Mouse (Mus musculus) forebrain, embryonic 12.5 days (tissue): ENCODE data around the gene Pcsk7. TPM values are rescaled to one million over a fixed set of nuclear protein-coding genes. Genes with fewer than 3 reads are reported as not detected.

Experiments used
- ATAC-seq: fragments of 200-750 bp; cut with Nextera tagmentation; 2 replicates; pipeline ENCODE4 v1.8.0; 2017; ENCODE audit warnings: moderate TSS enrichment; ENCODE audit not compliant: low FRiP score
- H3K27ac ChIP-seq: fragments of 300-500 bp; sonication (generic); 2 replicates; pipeline ENCODE4 v1.5.1; 2016; ENCODE audit warnings: mild to moderate bottlenecking
- H3K27me3 ChIP-seq: fragments of 300-500 bp; sonication (generic); 2 replicates; pipeline ENCODE4 v1.6.1; 2016; ENCODE audit warnings: mild to moderate bottlenecking
- H3K36me3 ChIP-seq: fragments of 300-500 bp; sonication (generic); replicated peaks from 2 replicates; pipeline ENCODE4 v1.6.1; 2016; ENCODE audit warnings: mild to moderate bottlenecking
- H3K4me1 ChIP-seq: fragments of 300-500 bp; sonication (generic); 2 replicates; pipeline ENCODE4 v1.6.1; 2016
- H3K4me2 ChIP-seq: fragments of 300-500 bp; sonication (generic); 2 replicates; pipeline ENCODE4 v1.6.1; 2016; ENCODE audit warnings: mild to moderate bottlenecking, moderate library complexity
- H3K4me3 ChIP-seq: fragments of 300-500 bp; sonication (generic); replicated peaks from 2 replicates; pipeline ENCODE4 v1.5.1; 2016; ENCODE audit warnings: mild to moderate bottlenecking
- H3K9ac ChIP-seq: fragments of 300-500 bp; sonication (generic); 2 replicates; pipeline ENCODE4 v1.6.1; 2016; ENCODE audit warnings: mild to moderate bottlenecking
- H3K9me3 ChIP-seq: fragments of 300-500 bp; sonication (generic); 2 replicates; pipeline ENCODE4 v1.6.1; 2016
- WGBS: fragments of 180-500 bp; shearing (Covaris S2); methylation state at CpG from one replicate; pipeline ENCODE4 v1.1.7; 2016; 5-methylcytosine and 5-hydroxymethylcytosine counted together
- polyA plus RNA-seq: library from polyadenylated mRNA; unstranded; fragments of >200 nt; fragmentation: Nextera tagmentation; extraction: Ambion mirVana; gene quantifications from 2 replicates; pipeline ENCODE4 v1.2.1, GENCODE M21; 2016

Pcsk7 gene
- polyA plus RNA-seq, 1 experiment from 2014 or later = 21.7 TPM

- WGBS = 95% methylated on average over 16 of the region's 16 CpGs
- Histone ChIP-seq H3K4me2 (no peak overlapping the region), H3K4me1 (no peaks in the 10 kb centered on the region), H3K27ac (no peak overlapping the region), H3K27me3 (no peaks in the 10 kb centered on the region), H3K9ac (no peak overlapping the region), H3K36me3 (peaks cover 85% of the 10 kb centered on the region), H3K9me3 (no peaks in the 10 kb centered on the region), H3K4me3 (no peak overlapping the region)
- ATAC-seq = no peak
These were observed 36.2 kb downstream of the Pcsk7 start for GRCm38 (mm10) chr9:45942464-45942863.

- ATAC-seq = no peak
- Histone ChIP-seq H3K36me3 (peaks cover 88% of the 10 kb centered on the region), H3K9ac (no peak overlapping the region), H3K9me3 (no peaks in the 10 kb centered on the region), H3K4me2 (no peak overlapping the region), H3K27me3 (no peaks in the 10 kb centered on the region), H3K4me1 (no peaks in the 10 kb centered on the region), H3K27ac (no peak overlapping the region), H3K4me3 (no peak overlapping the region)
- 87% methylated on average over 8 of the region's 8 CpGs for WGBS
These were observed 36.6 kb downstream of the Pcsk7 start for GRCm38 (mm10) chr9:45942916-45943315.

GRCm38 (mm10) chr9:45943628-45944505 lies 37.6 kb downstream of the Pcsk7 start:
- H3K4me1 ChIP-seq = no peaks in the 10 kb centered on the region
- H3K27me3 ChIP-seq = no peaks in the 10 kb centered on the region
- 88% methylated on average over 8 of the region's 8 CpGs for WGBS
- no peaks in the 10 kb centered on the region for H3K9me3 ChIP-seq
- no peak for ATAC-seq
- peaks cover 87% of the 10 kb centered on the region for H3K36me3 ChIP-seq
- H3K27ac ChIP-seq = no peak overlapping the region
- H3K9ac ChIP-seq = no peak overlapping the region
- no peak overlapping the region for H3K4me2 ChIP-seq
- H3K4me3 ChIP-seq = no peak overlapping the region

- H3K9ac ChIP-seq = no peak overlapping the region
- H3K4me3 ChIP-seq = no peak overlapping the region
- no peak for ATAC-seq
- H3K27ac ChIP-seq = no peak overlapping the region
- H3K4me1 ChIP-seq = no peaks in the 10 kb centered on the region
- no peaks in the 10 kb centered on the region for H3K27me3 ChIP-seq
- 90% methylated on average over 13 of the region's 13 CpGs for WGBS
- H3K9me3 ChIP-seq = no peaks in the 10 kb centered on the region
- H3K4me2 ChIP-seq = no peak overlapping the region
- H3K36me3 ChIP-seq = peaks cover 87% of the 10 kb centered on the region
These were observed 38.5 kb downstream of the Pcsk7 start for GRCm38 (mm10) chr9:45944506-45945400.

GRCm38 (mm10) chr9:45945721-45946120 lies 39.4 kb downstream of the Pcsk7 start:
- no peak for ATAC-seq
- Histone ChIP-seq H3K27ac (no peak overlapping the region), H3K4me2 (no peak overlapping the region), H3K27me3 (no peaks in the 10 kb centered on the region), H3K4me3 (no peak overlapping the region), H3K4me1 (no peaks in the 10 kb centered on the region), H3K9me3 (no peaks in the 10 kb centered on the region), H3K36me3 (peaks cover 91% of the 10 kb centered on the region), H3K9ac (no peak overlapping the region)
- 90% methylated on average over 13 of the region's 13 CpGs for WGBS

GRCm38 (mm10) chr9:45946182-45946871 lies 40.0 kb downstream of the Pcsk7 start:
- H3K9ac ChIP-seq = no peak overlapping the region
- no peak overlapping the region for H3K4me3 ChIP-seq
- no peak for ATAC-seq
- H3K4me1 ChIP-seq = no peaks in the 10 kb centered on the region
- no peaks in the 10 kb centered on the region for H3K9me3 ChIP-seq
- no peak overlapping the region for H3K4me2 ChIP-seq
- no peaks in the 10 kb centered on the region for H3K27me3 ChIP-seq
- H3K27ac ChIP-seq = no peak overlapping the region
- WGBS = 90% methylated on average over 16 of the region's 16 CpGs
- H3K36me3 ChIP-seq = peaks cover 85% of the 10 kb centered on the region

GRCm38 (mm10) chr9:45946872-45947183 lies 40.5 kb downstream of the Pcsk7 start:
- Histone ChIP-seq H3K27me3 (no peaks in the 10 kb centered on the region), H3K36me3 (peaks cover 83% of the 10 kb centered on the region), H3K9ac (no peak overlapping the region), H3K9me3 (no peaks in the 10 kb centered on the region), H3K4me2 (no peak overlapping the region), H3K4me1 (no peaks in the 10 kb centered on the region), H3K27ac (no peak overlapping the region), H3K4me3 (no peak overlapping the region)
- ATAC-seq = no peak
- WGBS = 91% methylated on average over 10 of the region's 10 CpGs

- Histone ChIP-seq H3K4me1 (peaks cover 26% of the 10 kb centered on the region), H3K9me3 (no peaks in the 10 kb centered on the region), H3K4me3 (no peak overlapping the region), H3K4me2 (no peak overlapping the region), H3K27ac (no peak overlapping the region), H3K9ac (no peak overlapping the region), H3K27me3 (no peaks in the 10 kb centered on the region), H3K36me3 (peaks cover 37% of the 10 kb centered on the region)
- no peak for ATAC-seq
- WGBS = 84% methylated on average over 4 of the region's 4 CpGs
These were observed 45.8 kb downstream of the Pcsk7 start for GRCm38 (mm10) chr9:45952057-45952456.

- no peak overlapping the region for H3K4me2 ChIP-seq
These were observed 46.6 kb downstream of the Pcsk7 start for GRCm38 (mm10) chr9:45952890-45953289.

GRCm38 (mm10) chr9:45953511-45954293 lies 47.4 kb downstream of the Pcsk7 start:
- 66% methylated on average over 13 of the region's 13 CpGs for WGBS
- Histone ChIP-seq H3K27ac (0 out of 2 replicates have a peak overlapping the region, but pooled peaks have one; percentile 84), H3K9ac (peak overlapping the region; percentile 89), H3K36me3 (peaks cover 23% of the 10 kb centered on the region), H3K4me2 (peak overlapping the region; percentile 92), H3K9me3 (no peaks in the 10 kb centered on the region), H3K4me3 (peak overlapping the region; percentile 87), H3K4me1 (peaks cover 32% of the 10 kb centered on the region), H3K27me3 (no peaks in the 10 kb centered on the region)
- ATAC-seq = no peak

More at GRCm38 (mm10) chr9:45952890-45953289, 46.6 kb downstream of the Pcsk7 start:
- Histone ChIP-seq H3K4me3 (no peak overlapping the region), H3K4me1 (peaks cover 26% of the 10 kb centered on the region), H3K27ac (no peak overlapping the region), H3K27me3 (no peaks in the 10 kb centered on the region), H3K36me3 (peaks cover 31% of the 10 kb centered on the region), H3K9me3 (no peaks in the 10 kb centered on the region), H3K9ac (no peak overlapping the region)
- 81% methylated on average over 7 of the region's 7 CpGs for WGBS
- ATAC-seq = no peak

- H3K4me1 ChIP-seq = peaks cover 32% of the 10 kb centered on the region
- ATAC-seq = peak; percentile 42; the same call in 1 of the 2 replicates
- peak overlapping the region; percentile 84 for H3K27ac ChIP-seq
- peak overlapping the region; percentile 92 for H3K4me2 ChIP-seq
- WGBS = under 1% methylated on average over 61 of the region's 63 CpGs
- peak overlapping the region; percentile 87 for H3K4me3 ChIP-seq
- no peaks in the 10 kb centered on the region for H3K27me3 ChIP-seq
- no peaks in the 10 kb centered on the region for H3K9me3 ChIP-seq
- peak overlapping the region; percentile 89 for H3K9ac ChIP-seq
- H3K36me3 ChIP-seq = peaks cover 17% of the 10 kb centered on the region
These were observed 48.2 kb downstream of the Pcsk7 start for GRCm38 (mm10) chr9:45954294-45955106.
